Mouse (Mus musculus) forebrain, embryonic 12.5 days (tissue): ENCODE measurements around the gene Il22ra2. TPM values are rescaled to one million over a fixed set of nuclear protein-coding genes. Genes with fewer than 3 reads are reported as not detected.
"Not testable (repeated sequence)": the region's sequence is repeated elsewhere in the genome, so short reads cannot be mapped to it uniquely, and the experiment has no call there.

Experiments used
- ATAC-seq: fragments of 200-750 bp; cut with Nextera tagmentation; 2 replicates; pipeline ENCODE4 v1.8.0; 2017; ENCODE audit warnings: moderate TSS enrichment; ENCODE audit not compliant: low FRiP score
- H3K27ac ChIP-seq: fragments of 300-500 bp; sonication (generic); 2 replicates; pipeline ENCODE4 v1.5.1; 2016; ENCODE audit warnings: mild to moderate bottlenecking
- H3K27me3 ChIP-seq: fragments of 300-500 bp; sonication (generic); 2 replicates; pipeline ENCODE4 v1.6.1; 2016; ENCODE audit warnings: mild to moderate bottlenecking
- H3K36me3 ChIP-seq: fragments of 300-500 bp; sonication (generic); replicated peaks from 2 replicates; pipeline ENCODE4 v1.6.1; 2016; ENCODE audit warnings: mild to moderate bottlenecking
- H3K4me1 ChIP-seq: fragments of 300-500 bp; sonication (generic); 2 replicates; pipeline ENCODE4 v1.6.1; 2016
- H3K4me2 ChIP-seq: fragments of 300-500 bp; sonication (generic); 2 replicates; pipeline ENCODE4 v1.6.1; 2016; ENCODE audit warnings: mild to moderate bottlenecking, moderate library complexity
- H3K4me3 ChIP-seq: fragments of 300-500 bp; sonication (generic); replicated peaks from 2 replicates; pipeline ENCODE4 v1.5.1; 2016; ENCODE audit warnings: mild to moderate bottlenecking
- H3K9ac ChIP-seq: fragments of 300-500 bp; sonication (generic); 2 replicates; pipeline ENCODE4 v1.6.1; 2016; ENCODE audit warnings: mild to moderate bottlenecking
- H3K9me3 ChIP-seq: fragments of 300-500 bp; sonication (generic); 2 replicates; pipeline ENCODE4 v1.6.1; 2016
- WGBS: fragments of 180-500 bp; shearing (Covaris S2); methylation state at CpG from one replicate; pipeline ENCODE4 v1.1.7; 2016; 5-methylcytosine and 5-hydroxymethylcytosine counted together
- polyA plus RNA-seq: library from polyadenylated mRNA; unstranded; fragments of >200 nt; fragmentation: Nextera tagmentation; extraction: Ambion mirVana; gene quantifications from 2 replicates; pipeline ENCODE4 v1.2.1, GENCODE M21; 2016

Gene Il22ra2
- polyA plus RNA-seq, 1 experiment from 2014 or later = not detected

DNA sequence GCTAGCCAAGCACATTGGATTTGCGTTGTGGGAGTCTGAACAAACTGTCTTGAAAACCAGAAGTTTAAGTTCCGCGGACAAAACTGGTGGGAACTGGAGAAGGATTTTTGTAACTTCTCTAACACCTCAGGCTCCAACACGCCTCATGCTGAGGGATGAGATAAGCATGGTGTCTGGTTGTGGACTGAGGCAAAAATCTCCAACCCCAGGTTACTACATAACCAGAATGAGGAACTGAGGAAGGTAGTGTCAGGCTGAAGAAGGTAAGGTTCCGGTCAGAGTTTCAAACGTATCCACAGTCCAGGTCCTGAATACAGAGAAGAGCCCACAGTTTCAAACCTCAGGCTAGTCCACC lies 30.5 kb upstream of the Il22ra2 start:
- H3K36me3 ChIP-seq = no peaks in the 10 kb centered on the region
- no peak overlapping the region for H3K9ac ChIP-seq
- peak overlapping the region; percentile 66 for H3K4me3 ChIP-seq
- H3K9me3 ChIP-seq = no peaks in the 10 kb centered on the region
- 39% methylated on average over 6 of the region's 6 CpGs for WGBS
- H3K27ac ChIP-seq = no peak overlapping the region
- peaks cover 16% of the 10 kb centered on the region for H3K4me1 ChIP-seq
- H3K4me2 ChIP-seq = peak overlapping the region; percentile 81
- H3K27me3 ChIP-seq = no peaks in the 10 kb centered on the region
- no peak for ATAC-seq

DNA sequence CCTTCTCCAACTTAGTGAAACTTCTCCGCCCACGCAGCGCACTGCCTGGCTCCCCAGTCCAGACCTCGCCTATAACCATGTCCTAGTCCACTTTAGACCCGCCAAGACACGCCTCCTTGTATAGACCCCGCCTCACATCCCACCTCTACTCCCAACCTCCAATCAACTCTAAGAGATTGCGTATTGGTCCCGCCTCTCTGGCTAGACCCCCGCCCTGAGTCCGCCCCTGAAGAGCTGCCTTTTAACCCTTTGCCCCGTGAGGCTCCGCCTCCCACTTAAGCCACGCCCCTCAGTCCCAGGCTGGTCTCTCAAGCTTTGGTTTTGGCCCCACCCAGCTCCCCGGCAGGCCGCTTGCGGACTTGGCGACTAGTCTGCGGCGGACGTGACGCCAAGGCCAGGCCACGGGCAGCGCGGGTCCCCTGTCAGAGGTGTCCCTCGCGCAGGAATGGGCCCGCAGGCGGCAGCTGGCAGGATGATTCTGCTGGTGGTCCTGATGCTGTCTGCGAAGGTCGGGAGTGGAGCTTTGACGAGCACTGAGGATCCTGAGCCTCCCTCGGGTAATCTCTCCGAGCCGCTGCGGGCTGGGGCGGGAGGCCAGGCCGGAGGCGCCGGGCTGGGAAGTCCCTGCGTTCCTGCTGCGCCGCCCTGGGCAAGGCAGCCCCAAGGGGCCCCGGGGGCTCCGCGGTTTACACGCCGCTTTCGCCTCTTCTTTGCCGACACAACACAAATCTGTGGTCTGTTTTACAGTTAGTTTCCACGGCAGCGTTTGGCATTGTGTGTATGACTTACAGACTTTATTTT lies 30.0 kb upstream of the Il22ra2 start, which contains the start of gene Ifngr1:
Gene Ifngr1 (plus strand): TSS at position 309 of the 801 bp plus-strand sequence.
- peak within 1 kb of the TSS; percentile 81 for H3K4me2 ChIP-seq
- no peaks in the 10 kb centered on the region for H3K9me3 ChIP-seq
- H3K4me3 ChIP-seq = peak within 1 kb of the TSS; percentile 66
- H3K9ac ChIP-seq = peak within 1 kb of the TSS; percentile 76
- under 1% methylated on average over 52 of the region's 52 CpGs for WGBS
- H3K36me3 ChIP-seq = no peaks in the 10 kb centered on the region
- 0 out of 2 replicates have a peak within 1 kb of the TSS, but pooled peaks have one; percentile 26 for H3K27ac ChIP-seq
- H3K4me1 ChIP-seq = peaks cover 16% of the 10 kb centered on the region
- H3K27me3 ChIP-seq = no peaks in the 10 kb centered on the region
- ATAC-seq = peak; percentile 98

DNA sequence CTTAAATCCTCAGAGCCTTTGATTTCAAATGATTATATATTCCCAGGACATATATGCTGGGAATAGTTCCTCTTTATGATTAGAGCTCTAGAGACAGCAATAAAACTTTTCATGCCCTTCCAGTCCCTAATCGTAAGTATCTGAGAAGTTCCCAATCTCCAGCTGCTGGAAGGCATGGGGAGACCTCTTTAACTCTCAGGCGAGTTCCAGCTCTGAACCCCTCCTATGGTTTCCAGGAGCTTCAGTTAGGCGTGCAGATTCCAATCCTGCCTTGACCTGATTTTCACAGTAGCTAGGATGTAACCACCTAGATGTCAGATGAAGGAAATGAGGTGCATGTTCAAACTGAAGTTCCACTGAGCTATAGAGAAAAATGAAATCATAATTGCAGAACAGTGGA lies 29.2 kb upstream of the Il22ra2 start:
- ATAC-seq = no peak

DNA sequence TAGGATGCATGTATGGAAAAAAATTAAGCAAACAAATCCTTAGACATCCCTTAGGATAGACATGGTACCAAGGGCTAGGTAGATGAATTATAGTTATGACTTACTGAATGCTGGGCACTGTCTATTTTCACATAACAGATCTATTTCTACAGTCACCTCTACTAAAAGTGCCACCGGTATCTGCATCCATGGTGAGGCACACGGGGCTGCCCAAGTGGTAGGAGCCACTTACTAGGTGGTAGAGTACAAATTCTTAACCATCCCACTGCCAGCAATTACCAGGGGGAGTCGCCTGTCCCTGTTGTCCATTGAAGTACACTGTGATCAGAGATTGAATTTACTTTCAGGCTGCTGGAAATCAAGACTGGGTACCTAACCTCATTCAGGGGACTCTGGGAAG lies 28.5 kb upstream of the Il22ra2 start:
- H3K4me1 ChIP-seq = peaks cover 16% of the 10 kb centered on the region
- no peak overlapping the region for H3K4me2 ChIP-seq
- 85% methylated on average over 3 of the region's 3 CpGs for WGBS

More for the DNA sequence above, 29.2 kb upstream of the Il22ra2 start:
- Histone ChIP-seq H3K27me3 (no peaks in the 10 kb centered on the region), H3K9ac (peak overlapping the region; percentile 76), H3K36me3 (no peaks in the 10 kb centered on the region), H3K4me3 (peak overlapping the region; percentile 66), H3K9me3 (no peaks in the 10 kb centered on the region), H3K4me2 (peak overlapping the region; percentile 81), H3K4me1 (peaks cover 16% of the 10 kb centered on the region), H3K27ac (no peak overlapping the region)
- 17% methylated on average over 3 of the region's 3 CpGs for WGBS

DNA sequence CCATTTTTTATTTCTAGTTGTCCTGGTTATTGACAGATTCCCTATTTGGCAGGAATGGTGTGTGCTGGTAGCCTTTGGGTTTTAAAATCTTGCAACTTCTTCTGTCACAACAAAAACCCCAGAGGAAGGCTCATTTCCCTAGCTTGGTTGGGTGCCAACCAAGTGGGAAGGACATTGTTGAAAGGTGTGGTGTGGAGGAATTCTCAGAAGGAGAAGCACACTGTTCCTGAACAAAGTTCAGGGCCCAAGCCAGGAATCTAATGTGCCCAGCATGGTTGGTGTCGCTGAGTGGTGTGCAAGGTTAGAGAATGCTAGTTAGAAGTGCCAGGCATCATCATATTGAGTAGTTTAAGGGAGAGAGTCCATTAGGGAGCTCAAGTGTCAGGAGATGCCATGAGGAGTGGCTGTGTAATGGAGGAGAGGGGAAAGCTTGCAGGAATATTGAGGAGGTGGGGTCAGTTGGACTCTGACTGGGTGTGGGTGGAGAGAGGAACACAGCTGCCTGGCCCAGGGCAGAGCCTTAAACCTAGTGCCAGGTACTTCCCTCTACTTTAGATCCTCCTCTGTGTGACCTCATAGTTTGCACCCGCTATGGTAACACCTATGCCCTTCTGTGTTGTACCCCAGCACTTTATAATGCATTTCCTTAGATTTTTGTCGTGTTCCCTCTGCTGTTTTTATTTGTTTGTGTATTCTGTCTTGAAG lies 27.4 kb upstream of the Il22ra2 start:
- Histone ChIP-seq H3K27me3 (no peaks in the 10 kb centered on the region), H3K27ac (no peak overlapping the region), H3K4me3 (no peak overlapping the region), H3K36me3 (no peaks in the 10 kb centered on the region), H3K4me2 (no peak overlapping the region), H3K9ac (no peak overlapping the region), H3K9me3 (no peaks in the 10 kb centered on the region), H3K4me1 (peaks cover 22% of the 10 kb centered on the region)
- 86% methylated on average over 3 of the region's 3 CpGs for WGBS
- no peak for ATAC-seq

More for the DNA sequence above, 28.5 kb upstream of the Il22ra2 start:
- Histone ChIP-seq H3K27ac (no peak overlapping the region), H3K36me3 (no peaks in the 10 kb centered on the region), H3K27me3 (no peaks in the 10 kb centered on the region), H3K9me3 (no peaks in the 10 kb centered on the region), H3K4me3 (no peak overlapping the region), H3K9ac (no peak overlapping the region)
- ATAC-seq = no peak

DNA sequence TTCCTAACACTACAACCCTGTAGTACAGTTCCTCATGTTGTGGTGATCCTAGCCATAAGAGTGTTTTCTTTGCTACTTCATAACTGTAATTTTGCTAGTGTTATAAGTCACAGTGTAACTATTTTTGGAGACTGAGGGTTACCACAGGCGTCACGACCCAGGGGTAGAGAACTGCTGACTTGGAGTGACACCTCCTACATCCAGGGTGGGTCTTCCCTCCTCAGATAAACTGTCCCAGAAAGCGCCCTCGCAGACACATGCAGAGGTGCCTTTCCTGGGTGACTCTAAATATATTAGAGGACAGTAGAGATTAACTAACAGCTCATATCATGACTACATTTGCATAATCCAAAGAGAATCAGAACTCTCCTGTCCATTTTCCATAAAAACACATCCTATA lies 24.9 kb upstream of the Il22ra2 start:
- no peak overlapping the region for H3K27ac ChIP-seq
- no peaks in the 10 kb centered on the region for H3K27me3 ChIP-seq
- 98% methylated on average over 4 of the region's 4 CpGs for WGBS
- no peak overlapping the region for H3K9ac ChIP-seq
- H3K4me2 ChIP-seq = no peak overlapping the region
- H3K4me1 ChIP-seq = peaks cover 19% of the 10 kb centered on the region
- H3K36me3 ChIP-seq = peaks cover 8% of the 10 kb centered on the region; the same call in 1 of the 2 replicates
- ATAC-seq = no peak
- H3K4me3 ChIP-seq = no peak overlapping the region
- H3K9me3 ChIP-seq = no peaks in the 10 kb centered on the region

DNA sequence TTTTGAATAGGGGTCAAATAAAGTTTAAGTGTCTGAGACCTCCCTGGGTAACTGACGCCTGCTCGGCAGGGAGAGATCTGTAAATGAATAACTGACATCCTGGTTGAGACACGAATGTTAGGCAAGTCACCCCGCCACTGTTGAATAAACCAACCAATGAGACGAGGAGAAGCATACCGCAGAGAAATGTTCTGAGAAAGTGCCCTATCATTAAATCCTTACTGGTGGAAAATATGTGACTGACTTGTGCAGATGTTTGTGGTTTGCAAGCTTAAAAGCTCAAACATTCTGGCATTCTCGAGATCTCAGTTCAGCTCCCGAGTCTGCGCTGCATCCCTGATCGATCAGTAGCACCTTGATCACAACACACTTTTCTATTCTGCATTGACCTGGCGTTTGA lies 23.7 kb upstream of the Il22ra2 start:
- Histone ChIP-seq H3K36me3 (peaks cover 13% of the 10 kb centered on the region; the same call in 1 of the 2 replicates), H3K9me3 (no peaks in the 10 kb centered on the region), H3K27ac (no peak overlapping the region), H3K4me1 (peaks cover 13% of the 10 kb centered on the region), H3K9ac (no peak overlapping the region), H3K4me3 (no peak overlapping the region), H3K4me2 (no peak overlapping the region), H3K27me3 (no peaks in the 10 kb centered on the region)
- no peak for ATAC-seq
- 90% methylated on average over 11 of the region's 11 CpGs for WGBS

DNA sequence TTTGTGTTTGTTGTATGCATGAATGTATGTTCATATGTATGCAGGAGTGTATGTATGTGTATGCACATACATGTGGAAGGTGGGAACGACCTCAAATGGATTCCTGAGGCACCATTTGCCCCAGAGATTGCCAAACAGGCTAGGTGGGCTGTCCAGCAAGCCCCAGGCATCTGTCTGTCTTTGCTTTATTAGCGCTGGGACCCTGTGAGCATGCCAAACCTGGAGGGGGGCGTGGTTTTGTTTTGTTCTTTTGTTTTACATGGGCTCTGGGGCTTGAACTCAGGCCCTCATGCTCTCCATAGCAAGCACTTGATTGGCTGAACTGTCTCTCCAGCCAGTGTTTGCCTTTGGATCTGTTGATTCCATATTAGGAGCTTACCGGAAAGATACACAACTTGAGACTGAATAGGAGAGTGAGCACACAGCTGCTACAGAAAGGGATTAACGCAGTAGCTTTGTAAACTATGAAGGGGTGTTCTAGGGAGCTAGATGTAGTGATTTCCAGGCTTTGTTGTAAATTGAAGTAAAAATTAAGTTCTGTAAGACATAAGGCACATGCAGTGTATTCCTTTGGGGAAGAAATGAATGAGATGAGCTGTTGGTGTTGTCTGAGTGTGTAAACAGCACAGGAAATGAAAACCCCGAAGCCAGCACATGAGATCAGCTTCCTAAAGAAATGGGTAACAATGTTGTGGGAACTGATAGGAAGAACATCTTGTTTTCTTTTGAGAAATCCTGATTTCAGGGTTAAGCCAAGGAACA lies 22.3 kb upstream of the Il22ra2 start:
- peaks cover 19% of the 10 kb centered on the region for H3K36me3 ChIP-seq
- no peaks in the 10 kb centered on the region for H3K27me3 ChIP-seq
- H3K4me2 ChIP-seq = no peak overlapping the region
- ATAC-seq = no peak
- WGBS = 67% methylated on average over 6 of the region's 6 CpGs
- H3K9ac ChIP-seq = no peak overlapping the region
- H3K9me3 ChIP-seq = no peaks in the 10 kb centered on the region
- peaks cover 10% of the 10 kb centered on the region for H3K4me1 ChIP-seq
- H3K4me3 ChIP-seq = no peak overlapping the region
- H3K27ac ChIP-seq = no peak overlapping the region

DNA sequence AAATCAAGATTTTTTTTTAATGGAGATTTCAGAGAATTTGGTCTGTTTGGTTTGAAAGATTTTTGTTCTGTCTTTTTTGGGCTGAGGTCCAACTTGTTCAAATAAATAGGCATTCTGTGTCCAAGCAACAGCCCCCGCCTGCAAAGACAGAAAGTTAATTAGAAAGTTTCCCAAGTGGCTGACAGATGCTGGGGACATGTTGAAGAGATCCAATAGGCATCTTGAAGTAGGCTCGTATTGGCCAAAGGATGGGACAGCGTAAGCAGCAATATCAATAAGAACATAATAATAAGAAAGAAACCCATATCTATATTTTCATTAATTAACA lies 21.7 kb upstream of the Il22ra2 start:
- ATAC-seq = no peak
- WGBS = 67% methylated on average over 3 of the region's 3 CpGs
- peaks cover 24% of the 10 kb centered on the region for H3K36me3 ChIP-seq
- peaks cover 10% of the 10 kb centered on the region for H3K4me1 ChIP-seq
- H3K9ac ChIP-seq = no peak overlapping the region
- no peaks in the 10 kb centered on the region for H3K27me3 ChIP-seq
- H3K9me3 ChIP-seq = no peaks in the 10 kb centered on the region
- no peak overlapping the region for H3K4me2 ChIP-seq
- H3K27ac ChIP-seq = no peak overlapping the region
- H3K4me3 ChIP-seq = no peak overlapping the region

DNA sequence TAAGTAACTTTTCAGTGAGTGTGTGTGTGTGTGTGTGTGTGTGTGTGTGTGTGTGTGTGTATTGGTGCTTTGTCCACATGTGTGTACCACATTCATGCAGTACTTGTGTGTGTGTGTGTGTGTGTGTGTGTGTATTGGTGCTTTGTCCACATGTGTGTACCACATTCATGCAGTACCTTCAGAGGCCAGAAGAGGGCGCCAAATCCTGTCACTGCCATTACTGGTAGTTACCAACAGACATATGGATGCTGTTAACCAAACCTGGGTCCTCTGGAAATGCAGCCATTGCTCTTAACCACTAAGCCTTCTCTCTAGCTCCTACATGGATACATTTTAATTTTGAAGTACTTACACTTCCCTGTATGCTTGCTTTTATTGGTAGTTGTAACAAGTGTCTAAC lies 20.3 kb upstream of the Il22ra2 start:
- not testable (repeated sequence) for H3K27ac ChIP-seq, H3K4me3 ChIP-seq, H3K9ac ChIP-seq, H3K4me2 ChIP-seq, H3K4me1 ChIP-seq, H3K9me3 ChIP-seq, H3K27me3 ChIP-seq, ATAC-seq
- H3K36me3 ChIP-seq = peaks cover 26% of the 10 kb centered on the region
- WGBS = 31% methylated on average over 1 of the region's 1 CpGs

DNA sequence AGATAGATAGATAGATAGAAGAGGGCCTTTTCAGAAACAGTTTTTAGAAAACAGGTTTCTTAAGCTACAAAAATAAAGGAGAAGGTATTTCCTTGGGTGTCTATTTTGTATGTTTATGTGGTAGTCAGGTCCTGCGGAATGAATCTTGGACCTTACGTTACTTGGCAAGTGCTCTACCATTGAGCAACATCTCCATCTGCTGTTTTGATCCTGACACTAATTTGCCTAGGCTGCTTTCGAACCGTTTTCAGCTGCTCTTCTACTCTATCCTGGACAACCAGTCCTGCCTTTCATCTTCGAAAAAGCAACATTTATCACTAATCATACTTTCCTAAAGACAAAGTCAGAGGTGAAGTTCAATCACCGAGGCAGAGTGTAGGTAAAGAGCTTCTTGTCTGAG lies 18.6 kb upstream of the Il22ra2 start:
- ATAC-seq = no peak
- peaks cover 10% of the 10 kb centered on the region for H3K4me1 ChIP-seq
- no peaks in the 10 kb centered on the region for H3K9me3 ChIP-seq
- no peak overlapping the region for H3K9ac ChIP-seq
- no peaks in the 10 kb centered on the region for H3K27me3 ChIP-seq
- peaks cover 26% of the 10 kb centered on the region for H3K36me3 ChIP-seq
- H3K4me2 ChIP-seq = no peak overlapping the region
- WGBS = 91% methylated on average over 6 of the region's 6 CpGs
- no peak overlapping the region for H3K27ac ChIP-seq
- H3K4me3 ChIP-seq = no peak overlapping the region

DNA sequence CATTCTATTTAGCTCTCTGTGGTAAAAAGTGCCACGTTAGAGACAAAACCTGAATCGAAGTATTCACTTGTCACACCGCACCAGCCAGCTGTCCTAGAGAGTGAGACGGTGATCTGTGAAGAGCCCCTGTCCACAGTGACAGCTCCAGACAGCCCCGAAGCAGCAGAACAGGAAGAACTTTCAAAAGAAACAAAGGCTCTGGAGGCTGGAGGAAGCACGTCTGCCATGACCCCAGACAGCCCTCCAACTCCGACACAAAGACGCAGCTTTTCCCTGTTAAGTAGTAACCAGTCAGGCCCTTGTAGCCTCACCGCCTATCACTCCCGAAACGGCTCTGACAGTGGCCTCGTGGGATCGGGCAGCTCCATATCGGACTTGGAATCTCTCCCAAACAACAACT lies 12.7 kb upstream of the Il22ra2 start:
- Histone ChIP-seq H3K9ac (no peak overlapping the region), H3K9me3 (no peaks in the 10 kb centered on the region), H3K27ac (no peak overlapping the region), H3K4me2 (no peak overlapping the region), H3K27me3 (no peaks in the 10 kb centered on the region), H3K4me3 (no peak overlapping the region), H3K36me3 (peaks cover 14% of the 10 kb centered on the region), H3K4me1 (no peaks in the 10 kb centered on the region)
- WGBS = 43% methylated on average over 14 of the region's 14 CpGs
- no peak for ATAC-seq
